Mouse (Mus musculus) cerebellum, postnatal 36 days (tissue): Measurements from ENCODE around the gene Gm9611.
"Not testable (repeated sequence)": the region's sequence is repeated elsewhere in the genome, so short reads cannot be mapped to it uniquely, and the experiment has no call there.

Source experiments
- DNase-seq, 2 experiments: peaks; one replicate each; pipeline ENCODE4 v3.0.0; 2021 to 2022; ENCODE audit warnings: mixed read lengths in 2 of 2

Gm9611 gene

DNA sequence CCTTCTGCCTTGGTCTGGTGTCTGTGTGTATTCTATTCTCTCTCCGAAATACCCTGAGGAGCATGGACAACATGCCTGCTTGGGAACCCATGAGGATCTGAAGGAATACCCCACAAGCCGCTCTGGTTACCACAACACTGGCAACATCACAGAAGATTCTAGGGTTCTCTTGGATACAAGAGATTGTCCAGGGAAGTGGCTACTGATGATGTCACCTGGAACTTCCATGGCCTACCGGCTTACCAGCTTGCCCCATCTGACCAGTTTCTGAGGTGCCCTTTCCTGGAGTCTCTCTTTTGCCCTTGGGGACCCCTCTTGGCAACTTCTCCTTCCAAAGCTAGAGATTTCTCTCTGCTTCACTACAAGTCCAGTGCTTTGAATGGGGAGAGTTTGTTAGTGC, at the start of gene Gm9611:
Gm9611 (minus strand) TSS at position 101 of the 400 bp plus-strand sequence.
- DNase-seq = not testable (repeated sequence)

DNA sequence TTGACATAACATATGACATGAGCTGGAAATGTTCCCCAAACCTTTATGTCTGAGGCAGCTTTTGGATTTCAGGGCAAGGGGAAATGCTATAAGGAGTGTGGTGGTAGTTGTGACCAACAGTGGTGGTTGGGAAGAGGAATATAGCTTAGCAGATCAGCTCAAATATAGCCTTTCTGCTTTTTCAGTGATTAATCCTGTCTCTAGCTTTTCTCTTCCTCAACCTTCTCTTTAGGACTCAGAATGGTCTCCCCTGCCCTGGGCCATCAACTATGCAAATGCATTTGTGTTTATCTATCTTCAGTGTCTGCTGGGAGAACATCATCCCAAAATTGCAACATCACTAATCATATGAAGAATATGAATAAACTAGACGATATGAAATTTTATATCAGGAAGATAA, 12.8 kb upstream of the Gm9611 start, which contains the start of gene Gm7995:
Gm7995 (plus strand) TSS at position 301 of the 400 bp plus-strand sequence.
- not testable (repeated sequence) for DNase-seq

DNA sequence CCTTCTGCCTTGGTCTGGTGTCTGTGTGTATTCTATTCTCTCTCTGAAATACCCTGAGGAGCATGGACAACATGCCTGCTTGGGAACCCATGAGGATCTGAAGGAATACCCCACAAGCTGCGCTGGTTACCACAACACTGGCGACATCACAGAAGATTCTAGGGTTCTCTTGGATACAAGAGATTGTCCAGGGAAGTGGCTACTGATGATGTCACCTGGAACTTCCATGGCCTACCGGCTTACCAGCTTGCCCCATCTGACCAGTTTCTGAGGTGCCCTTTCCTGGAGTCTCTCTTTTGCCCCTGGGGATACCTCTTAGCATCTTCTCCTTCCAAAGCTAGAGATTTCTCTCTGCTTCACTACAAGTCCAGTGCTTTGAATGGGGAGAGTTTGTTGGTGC, 37.2 kb downstream of the Gm9611 start, which contains the start of gene Gm17026:
Gm17026 (minus strand) TSS at position 101 of the 400 bp plus-strand sequence.
- DNase-seq = not testable (repeated sequence)
